9 mouse cellular contexts compared by ENCODE assay signal in the genomic region with DNA sequence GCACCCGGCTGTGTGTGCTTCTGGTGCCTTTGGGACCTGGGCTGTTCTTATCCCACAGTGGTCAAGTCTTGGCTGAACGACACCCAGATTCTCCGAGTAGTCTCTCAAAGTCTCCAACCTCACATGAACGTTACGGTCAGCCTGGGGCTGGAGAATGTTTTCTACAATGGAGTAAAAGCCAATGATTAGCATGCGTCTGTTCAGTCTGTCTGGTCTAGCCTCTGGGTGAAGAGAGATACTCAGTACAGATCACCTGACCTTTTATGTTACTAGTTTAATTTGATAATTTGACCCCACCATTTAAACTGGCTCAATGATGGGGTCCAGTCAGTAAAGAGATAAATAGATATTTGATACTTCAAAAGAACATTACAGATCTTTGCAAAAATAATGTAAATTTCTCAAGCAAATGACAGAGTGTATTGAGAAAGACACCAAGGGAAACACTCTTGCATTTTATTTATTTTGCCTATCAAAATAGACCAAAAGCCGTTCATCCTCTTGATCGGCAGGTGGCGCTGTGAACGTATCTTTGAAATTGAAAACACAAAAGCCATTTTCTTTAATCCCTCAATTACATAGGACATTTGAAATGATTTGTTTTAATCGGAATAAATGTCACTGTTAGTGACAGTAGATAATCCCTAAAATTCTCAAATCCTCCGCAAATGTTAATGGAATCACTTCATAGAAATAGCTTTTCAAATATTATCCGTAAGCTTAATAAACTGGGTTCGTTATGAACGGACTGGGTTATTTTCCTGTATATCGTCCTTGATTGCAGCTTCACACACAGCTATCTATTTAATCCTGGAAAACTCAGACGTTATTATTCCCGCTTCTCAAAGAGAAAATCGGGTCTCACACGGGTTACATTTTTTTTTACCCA. TPM values are rescaled to one million over a fixed set of nuclear protein-coding genes. Genes with fewer than 3 reads are reported as not detected.
DNase-seq lines count a peak whose midpoint lies in the region; ATAC-seq lines count a peak whose summit lies in the region.
"Had no signal": no experiment of that assay in that cellular context is flagged by ENCODE, and none has a peak within 500 bp of the region (broad histone marks: within the 10 kb centered on the region; RNA-seq: fewer than 3 reads in every experiment).

No protein-coding gene starts in this region.

- peak overlapping the region; percentile 55 for H3K4me2 ChIP-seq in liver, embryonic 11.5 days

- H3K27me3 ChIP-seq in liver, embryonic 11.5 days (replicated peaks; ENCODE audit: control insufficient read depth, insufficient read depth, low read length) = no peaks in the 10 kb centered on the region

- H3K4me1 ChIP-seq in liver, embryonic 11.5 days (replicated peaks; ENCODE audit: control insufficient read depth, insufficient read depth, low read length) = no peaks in the 10 kb centered on the region

- DNase-seq in 416B (ENCODE audit: low read depth) (peak; percentile 72), R1 (ENCODE audit: low read depth, low spot score) (peak; percentile 65)
- peak; percentile 47 for DNase-seq in heart, adult 8-10 months (ENCODE audit: low spot score)
- peak; percentile 56 for DNase-seq in kidney, adult 9 months
- no peak for DNase-seq in liver, embryonic 11.5 days (ENCODE audit: low spot score)
- DNase-seq in naive thymus-derived CD4-positive, alpha-beta T cell, adult 2 months (ENCODE audit: low read depth) = peak; percentile 80
- peak; percentile 70 for DNase-seq in thymus, postnatal 0 days (ENCODE audit: low spot score)

- H3K4me3 ChIP-seq in liver, embryonic 11.5 days (ENCODE audit: low read depth, low read length) = peak overlapping the region; percentile 29; the same call in 1 of the 2 replicates
- H3K4me3 ChIP-seq: erythroblast, embryonic 14.5 days had no signal

- 31% methylated on average over 20 of the region's 20 CpGs for WGBS in liver, embryonic 11.5 days

- no peak overlapping the region for H3K9ac ChIP-seq in liver, embryonic 11.5 days (ENCODE audit: low read depth, low read length)

- no peak overlapping the region for H3K27ac ChIP-seq in liver, embryonic 11.5 days (ENCODE audit: low read depth, low read length)

- no peaks in the 10 kb centered on the region for H3K9me3 ChIP-seq in liver, embryonic 11.5 days (ENCODE audit: control insufficient read depth, low read length)

- ATAC-seq in common myeloid progenitor, adult 5-6 weeks (replicated peaks; ENCODE audit: low read depth, poor library complexity, severe bottlenecking) = peak; percentile 75
- ATAC-seq in liver, embryonic 11.5 days (replicated peaks; ENCODE audit: low FRiP score) = no peak

- no peaks in the 10 kb centered on the region for H3K36me3 ChIP-seq in liver, embryonic 11.5 days (ENCODE audit: control insufficient read depth, insufficient read depth, low read length)

RNA-seq across cellular contexts. Expression of a gene that starts 29.3 kb away (rescaled TPM):
- total RNA-seq in common myeloid progenitor, adult 5-6 weeks (2017) = not detected in 2 replicates
- not detected for total RNA-seq in heart, adult 8-10 months (2022)
- polyA plus RNA-seq in liver, embryonic 11.5 days (2014; fragmentation: Nextera tagmentation; extraction: Ambion mirVana) = not detected in 2 replicates
- polyA plus RNA-seq in thymus, postnatal 0 days (2015; fragmentation: Nextera tagmentation; extraction: Ambion mirVana) = 0.39 TPM in 1 of 2 replicates, not detected in the other
- polyA plus RNA-seq: erythroblast, embryonic 14.5 days had no signal
